Mouse (Mus musculus): ENCODE measurements around the gene Zbtb11.
"Not testable (repeated sequence)": the region's sequence is repeated elsewhere in the genome, so short reads cannot be mapped to it uniquely, and the experiment has no call there.

DNA sequence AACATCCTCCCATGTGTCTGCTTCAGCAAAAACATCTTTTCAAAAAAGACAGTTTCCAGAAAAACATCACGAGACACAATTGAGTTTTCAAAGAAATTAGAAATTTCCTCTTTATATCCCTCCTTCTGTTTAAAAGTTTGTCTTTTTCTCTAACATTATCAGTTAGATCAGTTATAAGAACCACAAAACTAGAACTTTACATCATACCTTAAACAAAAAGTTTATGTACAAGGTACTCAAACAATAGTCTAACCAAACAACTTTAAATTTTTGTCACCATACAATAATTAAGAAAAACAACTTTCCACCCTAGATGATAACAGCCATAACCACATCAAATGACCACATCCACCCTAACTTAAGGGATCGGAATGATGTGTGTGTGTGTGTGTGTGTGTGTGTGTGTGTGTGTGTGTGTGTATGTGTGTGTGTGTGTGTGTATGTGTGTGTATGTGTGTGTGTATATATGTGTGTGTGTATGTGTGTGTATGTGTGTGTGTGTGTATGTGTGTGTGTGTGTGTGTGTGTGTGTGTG lies 25.7 kb upstream of the Zbtb11 start:
- not testable (repeated sequence) for TF ChIP-seq ZC3H11A (IDR thresholded peaks at IDR 0.05; ENCODE audit: borderline replicate concordance, low read depth, low read length); MAFK (IDR thresholded peaks at IDR 0.05; ENCODE audit: insufficient read depth, low read depth, low read length)

Measured in ES-E14 (cell line).